Mouse (Mus musculus): Measurements from ENCODE around the gene Clstn1. TPM values are rescaled to one million over a fixed set of nuclear protein-coding genes. Genes with fewer than 3 reads are reported as not detected.
"Not testable (repeated sequence)": the region's sequence is repeated elsewhere in the genome, so short reads cannot be mapped to it uniquely, and the experiment has no call there.

Gene Clstn1
- total RNA-seq, 2 experiments from 2014 or later: 92.4 to 97.7 TPM

- no peak for DNase-seq
Observed at GRCm38 (mm10) chr4:149600130-149600529, 13.9 kb downstream of the Clstn1 start.

GRCm38 (mm10) chr4:149601484-149601883 is 15.2 kb downstream of the Clstn1 start:
- DNase-seq: no peak

- DNase-seq: no peak
Observed at GRCm38 (mm10) chr4:149602236-149602635, 16.0 kb downstream of the Clstn1 start.

- no peak for DNase-seq
Observed at GRCm38 (mm10) chr4:149603860-149604259, 17.6 kb downstream of the Clstn1 start.

GRCm38 (mm10) chr4:149604518-149604917 is 18.2 kb downstream of the Clstn1 start:
- no peak for DNase-seq

GRCm38 (mm10) chr4:149606056-149606455 is 19.8 kb downstream of the Clstn1 start:
- DNase-seq: no peak

- no peak for DNase-seq
Observed at GRCm38 (mm10) chr4:149606766-149607358, 20.6 kb downstream of the Clstn1 start.

- DNase-seq: no peak
Observed at GRCm38 (mm10) chr4:149607591-149608308, 21.5 kb downstream of the Clstn1 start.

GRCm38 (mm10) chr4:149608309-149608638 is 22.0 kb downstream of the Clstn1 start:
- DNase-seq: no peak

- peak; percentile 41 to 46 for DNase-seq
Observed at GRCm38 (mm10) chr4:149609256-149610025, 23.2 kb downstream of the Clstn1 start.

GRCm38 (mm10) chr4:149611376-149612044 is 25.2 kb downstream of the Clstn1 start:
- peak; percentile 36 to 59 for DNase-seq

- not testable (repeated sequence) for DNase-seq
Observed at GRCm38 (mm10) chr4:149613497-149613896, 27.2 kb downstream of the Clstn1 start.

- no peak for DNase-seq
Observed at GRCm38 (mm10) chr4:149614869-149615268, 28.6 kb downstream of the Clstn1 start.

- not testable (repeated sequence) for DNase-seq
Observed at GRCm38 (mm10) chr4:149616999-149617398, 30.7 kb downstream of the Clstn1 start.

- DNase-seq: no peak
Observed at GRCm38 (mm10) chr4:149619988-149620387, 33.7 kb downstream of the Clstn1 start.

- no peak for DNase-seq
Observed at GRCm38 (mm10) chr4:149621286-149621685, 35.0 kb downstream of the Clstn1 start.

GRCm38 (mm10) chr4:149623711-149624110 is 37.4 kb downstream of the Clstn1 start:
- no peak for DNase-seq

GRCm38 (mm10) chr4:149626809-149627208 is 40.5 kb downstream of the Clstn1 start:
- DNase-seq: no peak

GRCm38 (mm10) chr4:149628372-149628771 is 42.1 kb downstream of the Clstn1 start:
- DNase-seq: peak; percentile 42 to 56

- DNase-seq: no peak
Observed at GRCm38 (mm10) chr4:149628810-149629209, 42.5 kb downstream of the Clstn1 start.

- DNase-seq: peak; percentile 56 to 71
Observed at GRCm38 (mm10) chr4:149632670-149633307, 46.5 kb downstream of the Clstn1 start.

- DNase-seq: no peak
Observed at GRCm38 (mm10) chr4:149634157-149634556, 47.9 kb downstream of the Clstn1 start.
